Mouse (Mus musculus): ENCODE data around the gene Gm10203.
"Not testable (repeated sequence)": the region's sequence is repeated elsewhere in the genome, so short reads cannot be mapped to it uniquely, and the experiment has no call there.

Gm10203 gene

GRCm38 (mm10) chr6:149129870-149130269, at the start of gene Gm10203:
Gm10203 (plus strand) TSS chr6:149130170.
- DNase-seq: not testable (repeated sequence)

DNA sequence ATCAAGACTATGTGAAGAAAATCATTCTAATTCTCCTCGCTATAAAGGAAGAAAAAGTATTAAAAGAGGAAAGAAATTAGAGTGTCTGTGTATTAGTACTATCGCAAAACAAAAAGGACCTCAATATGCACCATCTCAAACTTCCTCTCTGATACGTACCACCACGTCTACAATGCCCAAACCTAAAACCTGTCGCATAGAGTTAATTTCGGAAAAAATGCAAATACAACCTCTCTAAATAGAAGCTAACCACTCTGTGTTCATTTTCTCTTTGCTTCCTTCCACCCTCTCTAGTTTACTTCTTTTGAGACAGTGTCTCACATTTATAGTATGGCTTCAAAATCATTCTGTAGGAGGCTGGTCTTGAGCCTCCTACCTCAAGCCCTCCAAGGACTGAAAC, 37.6 kb upstream of the Gm10203 start:
- no peak for DNase-seq

DNA sequence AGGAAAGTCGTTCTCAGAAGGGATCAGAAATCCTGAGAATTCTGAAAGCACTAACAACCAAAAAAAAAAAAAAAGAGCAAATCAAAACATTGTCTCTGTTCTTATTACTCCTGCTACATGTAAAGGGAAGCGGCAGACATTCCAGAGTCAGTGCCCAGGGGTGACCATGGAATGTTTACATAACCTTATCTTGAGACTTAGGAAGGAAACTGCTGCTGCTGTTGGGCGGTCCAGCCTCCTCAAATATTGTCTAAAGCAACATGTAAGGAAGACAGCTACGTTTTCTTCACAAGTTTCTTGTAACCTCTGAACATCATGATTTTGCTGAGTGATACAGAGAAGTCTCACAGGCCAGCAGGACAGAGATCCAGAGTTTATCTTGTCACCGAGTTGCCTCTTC, 36.5 kb upstream of the Gm10203 start:
- no peak for DNase-seq

DNA sequence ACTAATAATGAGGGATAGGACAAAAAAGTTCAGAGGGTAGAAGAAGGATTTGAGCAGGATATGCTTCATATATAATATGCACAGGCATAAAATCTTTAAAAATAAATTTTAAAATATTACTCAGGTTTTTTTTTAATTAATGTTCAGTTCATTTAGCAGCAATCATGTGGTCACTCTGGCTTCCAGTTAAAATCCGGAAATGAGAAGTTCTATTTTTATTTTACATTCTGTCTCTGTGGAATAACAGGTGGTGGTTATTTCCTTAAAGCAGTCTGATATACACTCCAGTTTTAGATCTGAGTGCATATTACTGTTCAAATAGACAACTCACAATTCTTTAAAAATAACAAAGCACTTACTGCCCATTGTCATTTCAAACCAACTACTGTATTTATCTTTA, 35.4 kb upstream of the Gm10203 start:
- no peak for DNase-seq

GRCm38 (mm10) chr6:149095389-149095788, 34.6 kb upstream of the Gm10203 start:
- peak; percentile 48 for DNase-seq

DNA sequence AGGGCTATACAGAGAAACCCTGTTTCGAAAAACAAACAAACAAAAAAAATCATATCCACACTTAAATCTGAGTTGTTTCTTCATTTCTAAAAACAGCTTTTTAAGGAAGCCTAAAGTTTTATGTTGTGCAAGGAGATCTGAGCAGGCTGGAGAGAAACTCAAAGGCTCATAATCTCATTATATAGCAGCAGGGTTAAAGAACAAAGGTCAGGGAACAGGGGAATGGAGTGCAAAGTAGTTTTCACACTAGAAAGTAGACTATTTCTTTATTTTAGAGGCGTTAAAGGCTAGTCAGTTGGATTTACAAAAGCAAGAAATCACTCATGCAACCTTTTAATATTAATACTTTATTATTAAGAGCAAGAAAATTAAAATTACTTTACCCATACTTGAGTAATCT, 33.7 kb upstream of the Gm10203 start:
- no peak for DNase-seq

- no peak for DNase-seq
Observed at GRCm38 (mm10) chr6:149097276-149097675, 32.7 kb upstream of the Gm10203 start.

GRCm38 (mm10) chr6:149098993-149099392, 31.0 kb upstream of the Gm10203 start:
- no peak for DNase-seq

DNA sequence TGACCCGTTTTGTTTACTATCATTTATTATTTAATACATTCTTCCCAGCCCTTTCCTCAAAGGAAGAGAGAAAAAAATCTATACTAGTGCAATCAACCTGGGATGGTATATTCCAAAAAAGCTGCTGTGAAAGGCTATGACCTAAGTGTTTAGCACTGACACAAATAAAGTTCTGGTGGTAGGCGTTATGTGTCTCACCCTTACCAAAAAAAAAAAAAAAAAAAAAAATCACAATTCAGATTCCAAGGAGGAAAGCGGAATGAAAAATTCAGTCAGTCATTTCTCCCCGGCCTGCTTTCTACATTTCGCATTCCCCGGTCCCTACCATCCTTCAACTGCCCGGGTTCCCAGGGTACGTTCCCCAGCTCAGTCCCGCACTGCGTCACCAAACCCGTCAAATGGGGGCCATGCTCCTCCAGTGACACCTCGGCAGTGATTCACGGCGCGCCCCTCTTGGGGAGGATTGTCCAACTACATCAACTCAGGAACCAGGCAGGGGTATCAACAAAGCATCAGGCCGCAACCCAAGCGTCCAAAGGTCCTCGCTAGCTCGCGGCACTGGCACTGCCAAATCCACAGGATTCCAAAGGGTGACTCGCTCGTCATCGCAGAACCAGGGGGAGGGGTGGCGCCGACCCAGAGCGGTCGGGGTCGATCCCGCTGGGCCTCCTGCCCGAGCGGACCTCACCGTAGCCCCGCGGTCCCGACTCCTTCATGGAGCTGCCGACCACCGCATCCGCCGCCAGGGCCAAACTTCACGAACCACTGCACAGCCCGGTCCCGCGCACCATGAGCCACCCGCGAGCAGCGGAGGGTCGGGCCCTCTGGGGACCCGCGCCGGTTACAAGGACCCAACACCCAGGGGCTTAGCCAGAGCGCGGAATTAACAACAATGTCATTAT, 29.5 kb upstream of the Gm10203 start:
- DNase-seq: peak; percentile 78

GRCm38 (mm10) chr6:149101076-149101942, 28.7 kb upstream of the Gm10203 start, which contains the start of gene Dennd5b:
Dennd5b (minus strand) TSS chr6:149101680.
- DNase-seq: peak; percentile 89

- DNase-seq: no peak
Observed at GRCm38 (mm10) chr6:149101943-149102243, 28.1 kb upstream of the Gm10203 start.

DNA sequence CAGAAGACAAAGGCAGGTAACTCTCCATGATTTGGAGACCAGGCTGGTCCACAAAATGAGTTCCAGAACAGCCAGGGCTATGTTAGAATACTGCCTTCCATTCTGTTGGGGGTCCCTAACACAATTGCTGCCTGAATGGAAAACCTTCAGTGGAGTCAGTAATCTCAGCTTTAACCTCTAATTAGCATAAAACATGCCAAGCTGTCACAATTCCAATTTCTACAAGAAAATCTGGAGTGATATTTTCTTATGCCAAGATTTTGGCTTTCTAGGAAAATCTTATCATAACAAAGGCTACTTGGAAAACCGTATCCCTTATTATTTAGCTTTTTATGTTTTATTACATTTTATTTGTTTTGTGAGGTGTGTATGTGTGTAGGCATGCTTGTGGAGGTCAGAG, 26.5 kb upstream of the Gm10203 start:
- DNase-seq: no peak

DNA sequence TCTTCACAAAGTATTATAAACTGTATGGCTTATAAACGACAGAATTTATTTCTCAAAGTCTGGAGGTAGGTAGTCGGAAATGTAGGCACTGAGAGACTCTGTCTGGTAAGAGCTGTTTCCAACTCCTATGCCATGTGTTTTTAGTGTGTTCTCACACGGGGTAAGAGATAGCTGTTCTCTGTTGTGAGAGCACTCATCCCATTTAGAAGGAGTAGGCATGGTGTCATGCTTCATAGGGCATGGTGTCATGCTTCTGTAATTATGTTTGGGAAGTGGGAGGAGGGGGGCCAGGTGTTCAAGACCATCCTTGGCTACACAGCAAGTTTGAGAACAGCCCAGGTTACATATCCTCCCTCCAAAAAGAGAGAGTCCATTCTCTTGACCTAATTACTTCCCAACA, 22.4 kb upstream of the Gm10203 start:
- no peak for DNase-seq

GRCm38 (mm10) chr6:149108909-149109308, 21.1 kb upstream of the Gm10203 start:
- no peak for DNase-seq

- no peak for DNase-seq
Observed at GRCm38 (mm10) chr6:149116992-149117391, 13.0 kb upstream of the Gm10203 start.

DNA sequence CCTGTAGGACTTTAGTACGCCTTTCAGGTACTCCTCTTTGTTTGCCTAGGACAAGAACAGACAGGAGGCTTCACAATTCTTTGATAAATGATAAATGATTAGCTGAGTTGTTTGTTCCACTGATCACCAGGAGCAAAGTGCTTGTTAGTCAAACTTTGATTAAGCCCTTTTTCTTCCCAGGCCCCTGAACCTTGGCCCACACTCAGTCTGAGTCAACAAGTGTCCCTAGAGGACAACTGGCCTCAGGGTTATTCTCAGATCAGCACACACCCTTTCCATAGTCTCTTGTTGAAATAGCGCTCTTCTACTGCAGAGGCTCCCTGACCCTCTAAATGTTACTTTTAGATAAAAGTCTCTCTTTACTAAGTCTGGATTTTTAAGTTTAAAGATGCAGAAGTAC, 11.0 kb upstream of the Gm10203 start:
- DNase-seq: no peak

DNA sequence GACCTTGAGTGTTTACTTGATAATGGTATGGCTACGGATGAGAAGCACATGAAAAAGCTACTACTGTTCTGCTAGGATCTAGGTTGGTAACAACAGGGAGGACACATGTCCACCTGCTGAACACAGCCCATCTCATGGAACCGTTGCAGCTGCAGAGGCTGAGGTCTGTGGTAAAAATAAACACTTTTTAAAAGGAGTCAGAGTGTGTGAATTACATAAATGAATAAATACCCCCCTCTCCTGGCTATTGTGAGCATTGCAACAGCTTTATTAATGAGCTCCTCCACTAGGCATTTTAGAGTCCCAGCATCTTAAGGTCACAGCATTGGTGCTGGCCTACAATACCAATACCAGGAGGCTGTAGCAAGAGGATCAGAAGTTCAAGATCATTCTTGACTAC, 10.1 kb upstream of the Gm10203 start:
- DNase-seq: peak; percentile 45

DNA sequence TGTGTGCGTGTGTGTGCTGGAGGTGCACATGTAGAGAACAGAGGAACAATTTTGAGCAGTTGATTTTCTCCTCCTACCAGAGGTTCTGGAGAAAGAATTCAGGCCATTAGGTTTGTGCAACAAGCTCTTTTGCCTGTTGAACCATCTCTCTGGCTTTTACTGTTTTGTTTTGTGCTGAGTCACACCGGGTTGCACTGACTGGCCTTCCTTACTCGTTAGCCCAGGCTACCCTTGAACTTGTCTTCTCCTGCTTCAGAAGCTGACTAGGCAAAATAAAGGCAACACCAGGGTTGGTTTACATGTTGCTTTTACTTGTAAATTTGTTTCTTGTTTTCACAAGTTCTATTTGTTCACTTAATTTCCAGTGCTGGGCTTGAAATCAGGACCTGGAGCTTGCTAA, 6.9 kb upstream of the Gm10203 start:
- DNase-seq: no peak

GRCm38 (mm10) chr6:149126675-149127074, 3.3 kb upstream of the Gm10203 start:
- no peak for DNase-seq

GRCm38 (mm10) chr6:149131111-149131510, 1.1 kb downstream of the Gm10203 start:
- no peak for DNase-seq

DNA sequence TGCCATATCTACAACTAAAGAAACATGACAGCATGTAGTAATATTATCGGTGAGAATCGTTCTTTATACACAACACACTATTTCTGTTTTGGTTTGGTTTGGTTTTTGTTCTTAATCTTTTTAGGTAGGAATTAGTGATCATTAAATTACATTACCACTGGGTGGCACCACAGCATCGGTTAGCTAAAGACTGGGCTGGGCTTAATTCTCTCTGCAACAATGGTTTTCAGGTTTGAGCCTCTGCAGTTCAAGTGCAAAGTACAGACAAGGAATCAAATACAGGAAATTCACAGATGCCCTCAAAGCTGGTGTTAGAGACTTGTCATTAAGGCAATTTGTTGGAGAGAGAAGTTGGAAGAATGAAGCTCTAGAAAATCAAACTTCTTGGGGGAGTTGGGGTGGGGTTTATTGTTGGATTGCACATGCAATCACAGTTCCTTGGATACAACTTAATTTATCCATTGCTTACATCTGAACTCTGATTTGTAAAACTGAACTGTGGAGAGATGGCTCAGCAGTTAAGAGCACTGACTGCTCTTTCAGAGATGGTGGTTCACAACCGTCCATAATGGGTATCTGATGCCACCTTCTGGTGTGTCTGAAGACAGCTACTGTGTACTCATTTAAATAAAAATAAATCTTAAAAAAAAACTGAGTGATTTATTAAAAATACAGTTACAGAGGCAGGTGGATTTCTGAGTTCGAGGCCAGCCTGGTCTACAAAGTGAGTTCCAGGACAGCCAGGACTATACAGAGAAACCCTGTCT, 2.5 kb downstream of the Gm10203 start:
- peak; percentile 8 for DNase-seq

- no peak for DNase-seq
Observed at GRCm38 (mm10) chr6:149134391-149135150, 4.6 kb downstream of the Gm10203 start.
